Mouse (Mus musculus) neural tube, embryonic 10.5 days (tissue): Measurements from ENCODE around the gene Pou3f1.
A peak's percentile ranks its signal among the peaks of the same experiment; 100 is the strongest.

Source experiments
- DNase-seq: peaks from one replicate; pipeline ENCODE4 v3.0.0-alpha.2; 2017; ENCODE audit warnings: low spot score; ENCODE audit errors: extremely low spot score

The Pou3f1 gene

GRCm38 (mm10) chr4:124656854-124657650 is 445 bp downstream of the Pou3f1 start:
- peak; percentile 91 for DNase-seq

GRCm38 (mm10) chr4:124657781-124658180 is 1.2 kb downstream of the Pou3f1 start:
- DNase-seq, result no peak

GRCm38 (mm10) chr4:124658412-124658851 is 1.8 kb downstream of the Pou3f1 start:
- peak; percentile 72 for DNase-seq

- DNase-seq, result peak; percentile 71
Measured at GRCm38 (mm10) chr4:124659251-124660217, 2.9 kb downstream of the Pou3f1 start.

GRCm38 (mm10) chr4:124660603-124661002 is 4.0 kb downstream of the Pou3f1 start:
- no peak for DNase-seq

GRCm38 (mm10) chr4:124663034-124663433 is 6.4 kb downstream of the Pou3f1 start:
- no peak for DNase-seq

- no peak for DNase-seq
Measured at GRCm38 (mm10) chr4:124664185-124664584, 7.6 kb downstream of the Pou3f1 start.

- no peak for DNase-seq
Measured at GRCm38 (mm10) chr4:124664604-124665003, 8.0 kb downstream of the Pou3f1 start.

- DNase-seq, result no peak
Measured at GRCm38 (mm10) chr4:124667476-124668033, 10.9 kb downstream of the Pou3f1 start.

- no peak for DNase-seq
Measured at GRCm38 (mm10) chr4:124668078-124668477, 11.5 kb downstream of the Pou3f1 start.

- peak; percentile 12 for DNase-seq
Measured at GRCm38 (mm10) chr4:124670232-124670631, 13.6 kb downstream of the Pou3f1 start.

GRCm38 (mm10) chr4:124671583-124671982 is 15.0 kb downstream of the Pou3f1 start:
- peak; percentile 23 for DNase-seq

GRCm38 (mm10) chr4:124672347-124673320 is 16.0 kb downstream of the Pou3f1 start:
- DNase-seq, result peak; percentile 40

GRCm38 (mm10) chr4:124674334-124675032 is 17.9 kb downstream of the Pou3f1 start:
- peak; percentile 22 for DNase-seq

GRCm38 (mm10) chr4:124675037-124675436 is 18.4 kb downstream of the Pou3f1 start:
- DNase-seq, result peak; percentile 62

GRCm38 (mm10) chr4:124675958-124676357 is 19.4 kb downstream of the Pou3f1 start:
- peak; percentile 12 for DNase-seq

GRCm38 (mm10) chr4:124682270-124682669 is 25.7 kb downstream of the Pou3f1 start:
- DNase-seq, result peak; percentile 14

GRCm38 (mm10) chr4:124683474-124683873 is 26.9 kb downstream of the Pou3f1 start:
- no peak for DNase-seq

- peak; percentile 11 for DNase-seq
Measured at GRCm38 (mm10) chr4:124685004-124685403, 28.4 kb downstream of the Pou3f1 start.

GRCm38 (mm10) chr4:124685453-124685852 is 28.8 kb downstream of the Pou3f1 start:
- DNase-seq, result no peak
